Mouse (Mus musculus): ENCODE results near the gene Sergef. TPM values are rescaled to one million over a fixed set of nuclear protein-coding genes. Genes with fewer than 3 reads are reported as not detected.

Gene Sergef
- polyA plus RNA-seq, 1 experiment = 7.5 TPM

DNA sequence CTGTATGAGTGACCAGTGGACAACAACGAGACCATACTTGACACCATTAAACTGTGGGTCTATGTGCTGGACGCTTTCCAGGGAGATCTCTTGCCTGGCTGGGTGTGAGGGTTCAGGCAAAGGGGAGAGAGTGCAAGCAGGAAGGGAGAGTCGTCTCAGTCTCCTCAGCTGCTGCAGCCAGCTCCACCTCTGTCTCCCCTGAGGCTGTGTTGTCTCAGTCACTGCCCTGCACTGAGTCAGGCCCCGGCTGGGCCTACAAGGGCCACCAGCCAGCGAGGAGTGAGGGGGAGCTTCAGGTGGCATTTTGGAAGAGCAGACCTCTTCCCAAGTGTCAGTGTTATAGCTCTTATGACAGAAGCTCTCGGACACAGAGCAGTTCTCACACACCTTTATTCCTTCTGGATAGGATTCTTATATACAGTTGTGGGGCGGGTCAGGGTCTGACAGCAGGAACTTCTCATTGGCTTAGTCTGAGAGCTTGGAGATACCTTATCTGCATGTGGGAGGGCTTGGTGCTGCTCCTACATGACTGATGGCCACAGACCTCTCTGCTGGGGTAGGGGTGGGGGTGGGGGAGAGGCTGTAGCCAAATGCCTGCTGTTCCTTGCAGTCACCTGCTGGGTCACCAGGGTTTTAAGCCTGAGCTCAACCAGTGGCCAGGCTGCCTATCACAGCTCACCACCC lies 168.4 kb downstream of the Sergef start:
- TF ChIP-seq POLR2A (IDR thresholded peaks at IDR 0.05; ENCODE audit: low read depth, low read length) (no peak), CTCF (IDR thresholded peaks at IDR 0.05; ENCODE audit: extremely low read depth, insufficient read length, insufficient replicate concordance, low read depth, low read length) (no peak)
- Histone ChIP-seq H3K4me1 (ENCODE audit: control insufficient read depth, insufficient read depth, insufficient read length, low read length) (peaks cover 3% of the 10 kb centered on the region; the same call in 1 of the 2 replicates), H3K27me3 (ENCODE audit: control insufficient read depth, insufficient read depth, low read length) (no peaks in the 10 kb centered on the region), H3K27ac (ENCODE audit: insufficient read depth, low read depth, low read length) (no peak overlapping the region), H3K4me3 (ENCODE audit: low read depth, low read length) (no peak overlapping the region), H3K36me3 (ENCODE audit: control insufficient read depth, insufficient read depth, low read length) (no peaks in the 10 kb centered on the region)
- 65% methylated on average over 7 of the region's 7 CpGs for WGBS

DNA sequence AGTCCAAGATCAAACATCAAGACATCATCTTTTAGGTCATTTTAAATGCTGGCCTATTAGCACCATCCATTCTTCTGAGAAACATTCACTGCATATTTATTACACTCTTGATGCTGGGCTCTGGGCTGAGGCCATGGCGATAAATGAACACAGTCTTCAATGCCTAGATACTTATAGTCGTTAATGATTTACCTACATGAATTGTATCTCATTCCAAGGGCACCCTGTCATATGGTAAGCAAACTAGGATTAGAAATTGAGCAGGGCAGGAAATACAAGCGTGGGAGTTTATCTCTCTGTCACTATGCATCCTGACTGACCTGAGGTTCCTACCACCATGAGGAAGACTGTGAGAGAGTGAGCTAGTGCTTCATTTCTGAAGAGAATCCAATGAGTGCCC lies 170.1 kb downstream of the Sergef start:
- Histone ChIP-seq H3K27me3 (ENCODE audit: control insufficient read depth, insufficient read depth, low read length) (no peaks in the 10 kb centered on the region), H3K27ac (ENCODE audit: insufficient read depth, low read depth, low read length) (no peak overlapping the region), H3K4me3 (ENCODE audit: low read depth, low read length) (no peak overlapping the region), H3K4me1 (ENCODE audit: control insufficient read depth, insufficient read depth, insufficient read length, low read length) (peaks cover 3% of the 10 kb centered on the region; the same call in 1 of the 2 replicates), H3K36me3 (ENCODE audit: control insufficient read depth, insufficient read depth, low read length) (no peaks in the 10 kb centered on the region)
- WGBS = 37% methylated on average over 3 of the region's 3 CpGs
- no peak for TF ChIP-seq CTCF (IDR thresholded peaks at IDR 0.05; ENCODE audit: extremely low read depth, insufficient read length, insufficient replicate concordance, low read depth, low read length)
- TF ChIP-seq POLR2A (IDR thresholded peaks at IDR 0.05; ENCODE audit: low read depth, low read length) = no peak

DNA sequence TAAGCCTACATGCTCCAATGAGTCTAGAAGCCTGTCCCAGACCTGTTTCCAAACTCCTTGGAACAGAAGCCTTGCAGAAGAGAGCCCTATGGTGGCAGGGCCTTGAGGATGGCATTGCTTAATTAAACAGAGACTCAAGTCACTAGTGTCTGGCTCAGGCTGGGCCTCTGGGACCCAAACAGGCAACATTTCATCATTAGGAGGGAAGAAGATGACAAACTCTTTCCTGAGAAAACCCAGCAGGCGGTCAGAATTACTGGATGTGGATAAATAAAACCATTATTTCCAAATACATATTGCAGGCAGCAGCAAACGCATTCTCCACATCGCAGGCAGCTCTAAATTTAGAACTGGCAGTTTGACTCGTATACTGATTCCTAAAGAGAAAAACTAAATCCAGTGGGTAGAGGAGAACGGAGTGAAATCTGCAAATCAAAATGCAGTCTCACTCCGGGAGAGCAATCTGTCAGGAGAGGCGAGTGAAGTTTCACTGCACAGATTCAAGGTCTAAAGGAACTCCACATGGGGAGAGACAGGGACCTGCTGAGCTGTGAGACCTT lies 173.1 kb downstream of the Sergef start:
- H3K36me3 ChIP-seq (ENCODE audit: control insufficient read depth, insufficient read depth, low read length) = no peaks in the 10 kb centered on the region
- TF ChIP-seq CTCF (IDR thresholded peaks at IDR 0.05; ENCODE audit: extremely low read depth, insufficient read length, insufficient replicate concordance, low read depth, low read length) (no peak), POLR2A (IDR thresholded peaks at IDR 0.05; ENCODE audit: low read depth, low read length) (no peak)
- no peaks in the 10 kb centered on the region for H3K27me3 ChIP-seq (ENCODE audit: control insufficient read depth, insufficient read depth, low read length)
- H3K27ac ChIP-seq (ENCODE audit: insufficient read depth, low read depth, low read length) = no peak overlapping the region
- peaks cover 9% of the 10 kb centered on the region; the same call in 1 of the 2 replicates for H3K4me1 ChIP-seq (ENCODE audit: control insufficient read depth, insufficient read depth, insufficient read length, low read length)
- H3K4me3 ChIP-seq (ENCODE audit: low read depth, low read length) = no peak overlapping the region
- WGBS = 77% methylated on average over 7 of the region's 7 CpGs

DNA sequence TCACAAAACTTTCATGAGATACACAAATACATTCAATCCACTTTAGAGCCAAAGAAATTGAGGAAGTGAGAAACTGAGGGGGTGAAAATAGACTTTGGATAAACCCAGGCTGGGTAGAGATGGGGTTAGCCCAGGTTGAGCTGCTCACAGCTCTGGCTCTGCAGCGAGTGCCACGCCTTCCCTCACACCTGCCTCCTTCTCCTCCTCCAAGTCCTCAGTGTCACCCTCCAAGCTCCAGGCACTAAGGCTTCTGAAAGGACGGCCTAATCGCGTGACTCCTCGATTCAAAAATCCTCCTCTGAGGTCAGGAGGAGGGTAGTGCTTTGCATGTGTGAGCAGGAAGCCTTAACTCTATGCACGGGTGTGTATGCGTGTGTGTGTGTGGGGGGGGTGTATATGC lies 176.5 kb downstream of the Sergef start:
- Histone ChIP-seq H3K4me3 (ENCODE audit: low read depth, low read length) (no peak overlapping the region), H3K27me3 (ENCODE audit: control insufficient read depth, insufficient read depth, low read length) (no peaks in the 10 kb centered on the region), H3K36me3 (ENCODE audit: control insufficient read depth, insufficient read depth, low read length) (no peaks in the 10 kb centered on the region), H3K4me1 (ENCODE audit: control insufficient read depth, insufficient read depth, insufficient read length, low read length) (peaks cover 7% of the 10 kb centered on the region; the same call in 1 of the 2 replicates), H3K27ac (ENCODE audit: insufficient read depth, low read depth, low read length) (no peak overlapping the region)
- TF ChIP-seq POLR2A (IDR thresholded peaks at IDR 0.05; ENCODE audit: low read depth, low read length) = no peak
- TF ChIP-seq CTCF (IDR thresholded peaks at IDR 0.05; ENCODE audit: extremely low read depth, insufficient read length, insufficient replicate concordance, low read depth, low read length) = no peak
- WGBS = 28% methylated on average over 8 of the region's 8 CpGs

DNA sequence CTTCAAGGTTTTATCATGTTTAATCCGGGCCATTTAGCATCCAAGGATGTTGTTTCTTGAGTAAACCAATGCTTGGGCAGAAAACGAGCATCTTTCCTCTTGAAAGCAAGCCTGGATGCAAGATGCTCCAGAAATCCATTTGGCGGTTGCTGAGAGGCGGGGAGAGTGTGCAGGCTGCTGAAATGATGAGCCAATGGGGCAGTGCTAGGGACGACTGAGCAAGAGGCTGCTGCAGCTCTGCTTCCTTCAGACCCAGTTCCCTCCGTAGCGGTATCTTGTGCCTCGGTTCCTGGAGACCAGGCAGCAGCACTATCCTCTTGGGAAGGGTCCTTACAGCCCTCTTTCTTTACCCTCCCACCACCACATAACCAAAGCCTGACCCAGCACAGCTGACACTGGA lies 177.3 kb downstream of the Sergef start:
- TF ChIP-seq CTCF (IDR thresholded peaks at IDR 0.05; ENCODE audit: extremely low read depth, insufficient read length, insufficient replicate concordance, low read depth, low read length) (no peak), POLR2A (IDR thresholded peaks at IDR 0.05; ENCODE audit: low read depth, low read length) (no peak)
- Histone ChIP-seq H3K36me3 (ENCODE audit: control insufficient read depth, insufficient read depth, low read length) (no peaks in the 10 kb centered on the region), H3K4me1 (ENCODE audit: control insufficient read depth, insufficient read depth, insufficient read length, low read length) (peaks cover 7% of the 10 kb centered on the region; the same call in 1 of the 2 replicates), H3K4me3 (ENCODE audit: low read depth, low read length) (no peak overlapping the region), H3K27me3 (ENCODE audit: control insufficient read depth, insufficient read depth, low read length) (no peaks in the 10 kb centered on the region), H3K27ac (ENCODE audit: insufficient read depth, low read depth, low read length) (no peak overlapping the region)
- 88% methylated on average over 8 of the region's 8 CpGs for WGBS

DNA sequence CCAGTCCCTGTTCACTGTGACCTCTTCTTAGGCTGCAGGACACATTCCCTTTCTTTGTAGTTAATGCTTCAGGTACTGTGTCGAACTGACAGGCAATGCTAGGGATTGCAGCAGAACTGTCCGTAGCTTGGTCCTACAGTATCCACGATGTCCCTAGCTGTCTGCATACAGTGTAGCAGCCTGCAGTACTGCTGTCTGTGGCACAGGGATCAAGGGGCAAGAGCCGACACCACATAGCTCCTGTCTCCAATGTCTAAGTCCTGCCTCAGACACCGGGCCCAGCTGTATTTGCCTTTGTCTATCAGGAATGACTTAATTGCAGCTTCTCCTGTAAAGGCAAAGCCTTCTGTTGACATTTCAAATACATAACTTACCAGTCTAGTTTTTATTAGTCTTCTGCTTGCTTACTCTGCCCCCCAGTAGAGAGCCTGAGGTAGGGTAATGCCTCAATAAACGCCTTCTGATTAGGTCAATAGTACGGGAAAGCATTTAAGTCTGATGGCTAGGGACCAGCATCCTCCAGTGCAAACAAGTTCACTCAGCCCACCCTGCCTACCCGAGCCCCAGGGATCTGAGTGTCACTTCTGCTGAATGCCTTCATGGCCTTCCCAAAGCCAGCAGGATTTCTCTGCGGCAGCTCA lies 179.9 kb downstream of the Sergef start:
- TF ChIP-seq CTCF (IDR thresholded peaks at IDR 0.05; ENCODE audit: extremely low read depth, insufficient read length, insufficient replicate concordance, low read depth, low read length) (no peak), POLR2A (IDR thresholded peaks at IDR 0.05; ENCODE audit: low read depth, low read length) (no peak)
- H3K4me3 ChIP-seq (ENCODE audit: low read depth, low read length) = no peak overlapping the region
- H3K4me1 ChIP-seq (ENCODE audit: control insufficient read depth, insufficient read depth, insufficient read length, low read length) = peaks cover 7% of the 10 kb centered on the region; the same call in 1 of the 2 replicates
- H3K27ac ChIP-seq (ENCODE audit: insufficient read depth, low read depth, low read length) = no peak overlapping the region
- no peaks in the 10 kb centered on the region for H3K27me3 ChIP-seq (ENCODE audit: control insufficient read depth, insufficient read depth, low read length)
- WGBS = 31% methylated on average over 9 of the region's 9 CpGs
- H3K36me3 ChIP-seq (ENCODE audit: control insufficient read depth, insufficient read depth, low read length) = no peaks in the 10 kb centered on the region

DNA sequence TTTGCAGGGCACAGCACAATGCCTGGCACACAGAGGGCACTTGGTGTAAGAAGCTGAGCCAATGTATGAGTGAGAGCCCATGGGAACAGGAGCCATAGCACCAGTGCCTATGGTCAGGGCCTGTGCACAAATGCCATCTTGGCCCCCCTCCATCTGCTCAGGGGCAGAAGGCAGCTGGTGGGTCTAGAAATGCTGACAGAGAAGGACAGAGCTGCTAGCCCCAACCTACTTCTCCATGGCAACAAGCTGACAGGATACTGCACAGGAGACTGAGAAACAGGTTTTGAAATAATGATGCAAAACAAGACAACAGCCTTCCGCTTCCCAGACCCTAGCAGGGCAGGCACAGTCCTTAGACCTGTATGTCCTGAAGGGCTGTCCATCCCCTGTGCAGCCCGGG lies 180.4 kb downstream of the Sergef start:
- TF ChIP-seq CTCF (IDR thresholded peaks at IDR 0.05; ENCODE audit: extremely low read depth, insufficient read length, insufficient replicate concordance, low read depth, low read length) (no peak), POLR2A (IDR thresholded peaks at IDR 0.05; ENCODE audit: low read depth, low read length) (no peak)
- 53% methylated on average over 2 of the region's 2 CpGs for WGBS

More for the DNA sequence above, 180.4 kb downstream of the Sergef start:
- H3K36me3 ChIP-seq (ENCODE audit: control insufficient read depth, insufficient read depth, low read length) = no peaks in the 10 kb centered on the region
- no peak overlapping the region for H3K4me3 ChIP-seq (ENCODE audit: low read depth, low read length)
- H3K4me1 ChIP-seq (ENCODE audit: control insufficient read depth, insufficient read depth, insufficient read length, low read length) = peaks cover 7% of the 10 kb centered on the region; the same call in 1 of the 2 replicates
- no peaks in the 10 kb centered on the region for H3K27me3 ChIP-seq (ENCODE audit: control insufficient read depth, insufficient read depth, low read length)
- H3K27ac ChIP-seq (ENCODE audit: insufficient read depth, low read depth, low read length) = no peak overlapping the region

All from small intestine, adult 2 months (tissue).